Mouse (Mus musculus) heart, postnatal 4 days (tissue): ENCODE data around the gene Gm5890. TPM values are rescaled to one million over a fixed set of nuclear protein-coding genes. Genes with fewer than 3 reads are reported as not detected.
"Not testable (repeated sequence)": the region's sequence is repeated elsewhere in the genome, so short reads cannot be mapped to it uniquely, and the experiment has no call there.

Source experiments
- DNase-seq: peaks from one replicate; pipeline ENCODE4 v3.0.0; 2021
- total RNA-seq, 2 experiments: library from RNA; stranded (reverse); gene quantifications; 2 replicates each; pipeline ENCODE4 v1.2.3; 2021

Gene Gm5890
- total RNA-seq = not detected

DNA sequence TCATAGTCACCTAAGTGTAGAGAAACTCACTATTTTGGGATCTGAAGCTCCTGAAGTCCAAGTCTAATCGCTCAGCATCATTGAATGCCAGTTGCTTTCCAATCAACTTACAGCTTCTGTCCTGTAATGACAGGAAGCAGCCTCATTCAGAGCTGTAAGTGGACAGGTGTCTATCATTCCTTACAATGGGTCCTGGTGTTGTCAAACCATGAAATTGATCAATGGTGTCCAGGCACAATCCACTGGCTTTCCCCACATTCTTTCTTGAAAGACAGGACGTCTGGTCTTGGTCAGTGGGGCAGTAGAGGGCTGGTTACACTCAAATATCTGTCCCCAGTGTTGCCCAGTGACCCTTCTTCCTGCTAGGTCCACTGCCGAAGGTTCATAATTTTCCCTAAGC, at the start of gene Gm5890:
Gene Gm5890, minus strand, starts transcription at position 101 of the 400 bp plus-strand sequence.
- DNase-seq = not testable (repeated sequence)

DNA sequence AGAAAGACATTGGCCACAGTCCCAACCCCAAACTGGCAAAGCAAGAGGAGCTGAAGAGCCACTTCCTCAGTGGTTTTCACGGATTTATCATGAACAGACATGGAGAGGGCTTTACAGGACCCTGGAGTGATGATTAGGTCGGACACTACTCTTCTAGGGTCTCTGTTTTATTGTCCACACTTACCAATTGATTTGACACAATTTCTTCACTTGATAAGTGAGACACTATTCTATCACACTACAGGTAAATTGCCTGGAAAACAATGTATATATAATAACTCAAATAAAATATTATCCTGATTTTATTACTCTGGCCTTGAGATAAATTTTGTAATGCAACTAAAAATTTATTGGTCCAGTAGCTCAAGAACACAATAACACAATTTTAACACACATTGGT, 28.9 kb downstream of the Gm5890 start, which contains the start of gene Gm4498:
Gene Gm4498, minus strand, starts transcription at position 101 of the 400 bp plus-strand sequence.
- not testable (repeated sequence) for DNase-seq

Other genes with a start within 250 kb of the Gm5890 start
- not detected for gene Vmn1r91, start 163.2 kb downstream of the Gm5890 start, total RNA-seq
- not detected for gene Gm16442, start 140.3 kb downstream of the Gm5890 start, total RNA-seq
- not detected for gene Vmn1r93, start 123.7 kb downstream of the Gm5890 start, total RNA-seq
- not detected for gene Vmn1r94, start 94.5 kb downstream of the Gm5890 start, total RNA-seq
- not detected for gene Vmn1r95, start 69.1 kb downstream of the Gm5890 start, total RNA-seq
- gene Gm6164, start 57.2 kb downstream of the Gm5890 start, total RNA-seq = not detected
- gene Gm4498, start 29.0 kb downstream of the Gm5890 start, total RNA-seq = not detected
- not detected for gene Gm4133, start 71.2 kb upstream of the Gm5890 start, total RNA-seq
- not detected for gene Gm5728, start 112.6 kb upstream of the Gm5890 start, total RNA-seq
- gene Vmn1r100, start 155.1 kb upstream of the Gm5890 start, total RNA-seq = not detected
- gene Vmn1r101, start 179.8 kb upstream of the Gm5890 start, total RNA-seq = not detected
- not detected for gene Gm10670, start 212.1 kb upstream of the Gm5890 start, total RNA-seq
- not detected for gene Vmn1r103, start 247.7 kb upstream of the Gm5890 start, total RNA-seq